Mouse (Mus musculus): ENCODE results near the gene Cnih1. TPM values are rescaled to one million over a fixed set of nuclear protein-coding genes. Genes with fewer than 3 reads are reported as not detected.
"Not testable (repeated sequence)": the region's sequence is repeated elsewhere in the genome, so short reads cannot be mapped to it uniquely, and the experiment has no call there.

The Cnih1 gene
- total and polyA plus RNA-seq, 3 experiments, result 48.7 to 52.2 (median 48.7) TPM

DNA sequence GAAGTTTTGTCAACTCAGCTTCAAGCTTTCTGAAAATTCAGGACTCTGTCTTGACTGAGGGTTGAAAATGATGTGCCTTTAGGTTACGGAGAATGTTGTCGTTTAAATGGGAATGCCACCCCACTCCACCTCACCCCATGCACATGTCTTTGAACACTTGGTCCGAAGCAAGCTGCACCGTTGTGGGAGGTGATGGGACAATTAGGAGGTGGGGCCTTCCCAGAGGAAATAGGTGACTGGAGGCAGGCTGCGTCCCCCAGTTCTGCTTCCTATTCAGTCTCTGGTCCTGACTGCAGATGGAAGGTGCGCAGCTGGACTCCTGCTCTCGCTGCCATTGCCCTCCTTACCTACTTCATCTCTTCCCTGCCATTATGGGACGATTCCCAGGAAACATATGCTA is 32.4 kb downstream of the Cnih1 start:
- no peak overlapping the region for H3K9ac ChIP-seq (ENCODE audit: low read depth, low read length)
- DNase-seq, result no peak
- no peaks in the 10 kb centered on the region for H3K36me3 ChIP-seq (ENCODE audit: control insufficient read depth, insufficient read depth, low read length)
- intact Hi-C loops (cut with DNase I), result no loop called here
- TF ChIP-seq EP300 (IDR thresholded peaks at IDR 0.05; ENCODE audit: insufficient read depth, low read depth, low read length), result no peak
- no peak for TF ChIP-seq CTCF (IDR thresholded peaks at IDR 0.05)
- no peak for TF ChIP-seq POLR2A (IDR thresholded peaks at IDR 0.05; ENCODE audit: insufficient read depth, low read depth, low read length)
- H3K4me3 ChIP-seq, result no peak overlapping the region
- H3K4me1 ChIP-seq (ENCODE audit: control insufficient read depth, insufficient read depth, low read length), result no peaks in the 10 kb centered on the region
- H3K27ac ChIP-seq, result no peak overlapping the region
- H3K27me3 ChIP-seq (ENCODE audit: control insufficient read depth, insufficient read depth, low read length), result no peaks in the 10 kb centered on the region
- WGBS, result 87% methylated on average over 8 of the region's 8 CpGs
- no peaks in the 10 kb centered on the region for H3K79me2 ChIP-seq (replicated peaks; ENCODE audit: control insufficient read depth, insufficient read depth, low read length)

GRCm38 (mm10) chr14:46754371-46754770 is 33.8 kb downstream of the Cnih1 start:
- H3K27ac ChIP-seq; DNase-seq; H3K36me3 ChIP-seq (ENCODE audit: control insufficient read depth, insufficient read depth, low read length); H3K27me3 ChIP-seq (ENCODE audit: control insufficient read depth, insufficient read depth, low read length); intact Hi-C loops (cut with DNase I); H3K4me3 ChIP-seq; H3K9ac ChIP-seq (ENCODE audit: low read depth, low read length); H3K79me2 ChIP-seq (replicated peaks; ENCODE audit: control insufficient read depth, insufficient read depth, low read length); H3K4me1 ChIP-seq (ENCODE audit: control insufficient read depth, insufficient read depth, low read length): not testable (repeated sequence)
- 59% methylated on average over 10 of the region's 10 CpGs for WGBS

GRCm38 (mm10) chr14:46745413-46745812 is 42.8 kb downstream of the Cnih1 start:
- Histone ChIP-seq H3K4me1 (ENCODE audit: control insufficient read depth, insufficient read depth, low read length) (no peaks in the 10 kb centered on the region), H3K4me3 (no peak overlapping the region), H3K36me3 (ENCODE audit: control insufficient read depth, insufficient read depth, low read length) (no peaks in the 10 kb centered on the region), H3K27ac (no peak overlapping the region), H3K27me3 (ENCODE audit: control insufficient read depth, insufficient read depth, low read length) (no peaks in the 10 kb centered on the region), H3K9ac (ENCODE audit: low read depth, low read length) (no peak overlapping the region), H3K79me2 (replicated peaks; ENCODE audit: control insufficient read depth, insufficient read depth, low read length) (no peaks in the 10 kb centered on the region)
- TF ChIP-seq POLR2A (IDR thresholded peaks at IDR 0.05; ENCODE audit: insufficient read depth, low read depth, low read length) (no peak), CTCF (IDR thresholded peaks at IDR 0.05) (no peak), EP300 (IDR thresholded peaks at IDR 0.05; ENCODE audit: insufficient read depth, low read depth, low read length) (no peak)
- no peak for DNase-seq
- intact Hi-C loops (cut with DNase I), result no loop called here
- 92% methylated on average over 8 of the region's 8 CpGs for WGBS

GRCm38 (mm10) chr14:46742674-46743073 is 45.5 kb downstream of the Cnih1 start:
- H3K27ac ChIP-seq, result no peak overlapping the region
- H3K36me3 ChIP-seq (ENCODE audit: control insufficient read depth, insufficient read depth, low read length), result no peaks in the 10 kb centered on the region
- H3K79me2 ChIP-seq (replicated peaks; ENCODE audit: control insufficient read depth, insufficient read depth, low read length), result no peaks in the 10 kb centered on the region
- H3K27me3 ChIP-seq (ENCODE audit: control insufficient read depth, insufficient read depth, low read length), result no peaks in the 10 kb centered on the region
- TF ChIP-seq EP300 (IDR thresholded peaks at IDR 0.05; ENCODE audit: insufficient read depth, low read depth, low read length) (no peak), POLR2A (IDR thresholded peaks at IDR 0.05; ENCODE audit: insufficient read depth, low read depth, low read length) (no peak), CTCF (IDR thresholded peaks at IDR 0.05) (no peak)
- H3K9ac ChIP-seq (ENCODE audit: low read depth, low read length), result no peak overlapping the region
- no peaks in the 10 kb centered on the region for H3K4me1 ChIP-seq (ENCODE audit: control insufficient read depth, insufficient read depth, low read length)
- no peak for DNase-seq
- no peak overlapping the region for H3K4me3 ChIP-seq
- 80% methylated on average over 2 of the region's 2 CpGs for WGBS
- intact Hi-C loops (cut with DNase I), result no loop called here

DNA sequence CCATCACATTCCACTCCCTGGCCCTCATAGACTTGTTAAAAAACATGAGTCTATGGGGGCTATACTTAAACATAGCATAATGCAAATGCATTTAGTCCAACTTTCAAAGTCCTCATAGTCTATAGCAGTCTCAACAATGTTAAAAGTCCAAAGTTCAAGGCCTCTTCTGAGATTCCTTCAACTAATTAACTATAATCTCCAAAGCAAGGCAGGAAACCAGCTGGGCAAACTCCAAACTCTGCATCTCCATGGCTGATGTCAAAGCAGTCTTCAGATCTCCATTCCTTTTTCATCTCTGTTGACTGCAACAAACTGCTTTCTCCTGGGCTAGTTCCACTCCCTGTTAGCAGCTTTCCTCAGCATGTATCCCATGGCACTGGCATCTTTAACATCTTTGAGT is 50.9 kb downstream of the Cnih1 start:
- DNase-seq; intact Hi-C loops (cut with DNase I); H3K4me3 ChIP-seq; H3K9ac ChIP-seq (ENCODE audit: low read depth, low read length); H3K27ac ChIP-seq; H3K36me3 ChIP-seq (ENCODE audit: control insufficient read depth, insufficient read depth, low read length); H3K4me1 ChIP-seq (ENCODE audit: control insufficient read depth, insufficient read depth, low read length); H3K27me3 ChIP-seq (ENCODE audit: control insufficient read depth, insufficient read depth, low read length); H3K79me2 ChIP-seq (replicated peaks; ENCODE audit: control insufficient read depth, insufficient read depth, low read length): not testable (repeated sequence)

GRCm38 (mm10) chr14:46736366-46736765 is 51.8 kb downstream of the Cnih1 start:
- Histone ChIP-seq H3K36me3 (ENCODE audit: control insufficient read depth, insufficient read depth, low read length) (no peaks in the 10 kb centered on the region), H3K27ac (no peak overlapping the region), H3K79me2 (replicated peaks; ENCODE audit: control insufficient read depth, insufficient read depth, low read length) (no peaks in the 10 kb centered on the region), H3K27me3 (ENCODE audit: control insufficient read depth, insufficient read depth, low read length) (no peaks in the 10 kb centered on the region), H3K4me1 (ENCODE audit: control insufficient read depth, insufficient read depth, low read length) (no peaks in the 10 kb centered on the region; the same call in 1 of the 2 replicates), H3K9ac (ENCODE audit: low read depth, low read length) (no peak overlapping the region), H3K4me3 (no peak overlapping the region)
- intact Hi-C loops (cut with DNase I), result no loop called here
- no peak for DNase-seq
- WGBS, result 89% methylated on average over 4 of the region's 4 CpGs
- TF ChIP-seq CTCF (IDR thresholded peaks at IDR 0.05), result no peak
- TF ChIP-seq EP300 (IDR thresholded peaks at IDR 0.05; ENCODE audit: insufficient read depth, low read depth, low read length), result no peak
- no peak for TF ChIP-seq POLR2A (IDR thresholded peaks at IDR 0.05; ENCODE audit: insufficient read depth, low read depth, low read length)
